Mouse (Mus musculus) adrenal gland, postnatal 10 days (tissue): ENCODE measurements around the gene Vmn1r180. TPM values are rescaled to one million over a fixed set of nuclear protein-coding genes. Genes with fewer than 3 reads are reported as not detected.
"Not testable (repeated sequence)": the region's sequence is repeated elsewhere in the genome, so short reads cannot be mapped to it uniquely, and the experiment has no call there.

Experiments used
- DNase-seq: peaks from one replicate; pipeline ENCODE4 v3.0.0; 2021; ENCODE audit warnings: mixed read lengths
- long read RNA-seq, 2 experiments: library from polyadenylated mRNA; stranded (forward); transcript quantifications; one replicate each; pipeline ENCODE4 v2.0.0; 2021
- total RNA-seq, 2 experiments: library from RNA; stranded (reverse); gene quantifications; 2 replicates each; pipeline ENCODE4 v1.2.3; 2021

Vmn1r180 gene
- not detected for total RNA-seq
- long read RNA-seq, experiment 1: 0 reads
- long read RNA-seq, experiment 2: 0 reads

- DNase-seq: no peak
These were observed at the start of gene Vmn1r180 for GRCm38 (mm10) chr7:23950332-23950731. TSS of gene Vmn1r180 (plus strand) at chr7:23950632.

- no peak for DNase-seq
These were observed 23.8 kb upstream of the Vmn1r180 start, which contains the start of gene Vmn1r179 for GRCm38 (mm10) chr7:23926678-23927077. TSS of gene Vmn1r179 (plus strand) at chr7:23926978.

- peak; percentile 26 for DNase-seq
These were observed 17.6 kb downstream of the Vmn1r180 start for GRCm38 (mm10) chr7:23968044-23968443.

- DNase-seq: not testable (repeated sequence)
These were observed 23.9 kb downstream of the Vmn1r180 start, which contains the start of gene Vmn1r181 for GRCm38 (mm10) chr7:23974315-23974714. TSS of gene Vmn1r181 (plus strand) at chr7:23974615.

GRCm38 (mm10) chr7:24001391-24001790 is 51.0 kb downstream of the Vmn1r180 start, which contains the start of gene V1rd19:
TSS of gene V1rd19 (plus strand) at chr7:24001691.
- DNase-seq: no peak

Other genes with a start within 250 kb of the Vmn1r180 start
- gene Vmn1r173, start 249.9 kb upstream of the Vmn1r180 start, total RNA-seq: not detected
- not detected for gene Vmn1r174, start 198.4 kb upstream of the Vmn1r180 start, total RNA-seq
- not detected for gene Vmn1r175, start 140.0 kb upstream of the Vmn1r180 start, total RNA-seq
- gene Vmn1r176, start 113.3 kb upstream of the Vmn1r180 start, total RNA-seq: not detected
- gene Vmn1r177, start 84.2 kb upstream of the Vmn1r180 start, total RNA-seq: not detected
- not detected for gene Vmn1r178, start 58.6 kb upstream of the Vmn1r180 start, total RNA-seq
- gene Vmn1r179, start 23.7 kb upstream of the Vmn1r180 start, total RNA-seq: not detected
- not detected for gene Vmn1r181, start 24.0 kb downstream of the Vmn1r180 start, total RNA-seq
- not detected for gene V1rd19, start 51.1 kb downstream of the Vmn1r180 start, total RNA-seq
- gene Vmn1r183, start 102.6 kb downstream of the Vmn1r180 start, total RNA-seq: not detected
- gene Zfp180, start 131.3 kb downstream of the Vmn1r180 start, total RNA-seq: 10 to 100 TPM; 15.2 to 17.3 TPM
- gene Zfp112, start 161.7 kb downstream of the Vmn1r180 start, total RNA-seq: 1 to 10 TPM; 2.3 to 4.8 TPM
- gene Zfp235, start 183.5 kb downstream of the Vmn1r180 start, total RNA-seq: 1 to 10 TPM; 7.2 to 9.9 TPM
- under 1 TPM; 0.61 to 0.69 TPM for gene Zfp114, start 224.4 kb downstream of the Vmn1r180 start, total RNA-seq